Mouse (Mus musculus) hindbrain, embryonic 15.5 days (tissue): ENCODE data around the gene Wdr63. TPM values are rescaled to one million over a fixed set of nuclear protein-coding genes. Genes with fewer than 3 reads are reported as not detected.

Source experiments
- ATAC-seq: fragments of 200-750 bp; cut with Nextera tagmentation; 2 replicates; pipeline ENCODE4 v1.8.0; 2017; ENCODE audit warnings: low read depth, moderate number of reproducible peaks, moderate TSS enrichment; ENCODE audit not compliant: low FRiP score
- H3K27ac ChIP-seq: fragments of 300-500 bp; sonication (generic); replicated peaks from 2 replicates; pipeline ENCODE4 v1.5.1; 2015; ENCODE audit warnings: mild to moderate bottlenecking, inconsistent platforms
- H3K27me3 ChIP-seq: fragments of 300-500 bp; sonication (generic); 2 replicates; pipeline ENCODE4 v1.6.1; 2015; ENCODE audit warnings: control low read depth, inconsistent platforms
- H3K36me3 ChIP-seq: fragments of 300-500 bp; sonication (generic); 2 replicates; pipeline ENCODE4 v1.6.1; 2015; ENCODE audit warnings: control low read depth, inconsistent platforms
- H3K4me1 ChIP-seq: fragments of 300-500 bp; sonication (generic); replicated peaks from 2 replicates; pipeline ENCODE4 v1.6.1; 2015; ENCODE audit warnings: control low read depth, inconsistent platforms
- H3K4me2 ChIP-seq: fragments of 300-500 bp; sonication (generic); 2 replicates; pipeline ENCODE4 v1.6.1; 2015; ENCODE audit warnings: moderate library complexity, mild to moderate bottlenecking, inconsistent platforms
- H3K4me3 ChIP-seq: fragments of 300-500 bp; sonication (generic); 2 replicates; pipeline ENCODE4 v1.5.1; 2015; ENCODE audit warnings: mild to moderate bottlenecking, inconsistent platforms
- H3K9ac ChIP-seq: fragments of 300-500 bp; sonication (generic); 2 replicates; pipeline ENCODE4 v1.6.1; 2015; ENCODE audit warnings: inconsistent platforms
- H3K9me3 ChIP-seq: fragments of 300-500 bp; sonication (generic); 2 replicates; pipeline ENCODE4 v1.6.1; 2016; ENCODE audit warnings: control low read depth, inconsistent platforms
- WGBS: fragments of 180-500 bp; shearing (Covaris S2); methylation state at CpG from one replicate; pipeline ENCODE4 v1.1.7; 2015; 5-methylcytosine and 5-hydroxymethylcytosine counted together
- polyA plus RNA-seq: library from polyadenylated mRNA; unstranded; fragments of >200 nt; fragmentation: Nextera tagmentation; extraction: Ambion mirVana; gene quantifications from 2 replicates; pipeline ENCODE4 v1.2.1, GENCODE M21; 2015

Gene Wdr63
- polyA plus RNA-seq, 1 experiment from 2014 or later: 1.7 TPM

- Histone ChIP-seq H3K27ac (no peak overlapping the region), H3K36me3 (no peaks in the 10 kb centered on the region), H3K9me3 (no peaks in the 10 kb centered on the region), H3K4me2 (no peak overlapping the region), H3K9ac (no peak overlapping the region), H3K27me3 (0 out of 2 replicates have a peak, but pooled peaks cover 2% of the 10 kb centered on the region), H3K4me3 (no peak overlapping the region), H3K4me1 (peaks cover 9% of the 10 kb centered on the region)
- ATAC-seq: no peak
- 88% methylated on average over 14 of the region's 14 CpGs for WGBS
These were observed 114.3 kb downstream of the Wdr63 start for GRCm38 (mm10) chr3:145993481-145994201.

GRCm38 (mm10) chr3:145992796-145993195, 115.1 kb downstream of the Wdr63 start:
- ATAC-seq: no peak
- WGBS: 85% methylated on average over 10 of the region's 10 CpGs

GRCm38 (mm10) chr3:145991976-145992730, 115.8 kb downstream of the Wdr63 start:
- no peak overlapping the region for H3K9ac ChIP-seq
- no peaks in the 10 kb centered on the region for H3K36me3 ChIP-seq
- WGBS: 90% methylated on average over 10 of the region's 10 CpGs
- H3K27me3 ChIP-seq: 0 out of 2 replicates have a peak, but pooled peaks cover 2% of the 10 kb centered on the region
- ATAC-seq: no peak
- H3K9me3 ChIP-seq: no peaks in the 10 kb centered on the region
- H3K4me2 ChIP-seq: no peak overlapping the region
- no peak overlapping the region for H3K27ac ChIP-seq
- H3K4me3 ChIP-seq: no peak overlapping the region
- H3K4me1 ChIP-seq: peaks cover 21% of the 10 kb centered on the region

More at GRCm38 (mm10) chr3:145992796-145993195, 115.1 kb downstream of the Wdr63 start:
- Histone ChIP-seq H3K27ac (no peak overlapping the region), H3K9ac (no peak overlapping the region), H3K9me3 (no peaks in the 10 kb centered on the region), H3K27me3 (0 out of 2 replicates have a peak, but pooled peaks cover 2% of the 10 kb centered on the region), H3K4me3 (no peak overlapping the region), H3K4me1 (peaks cover 17% of the 10 kb centered on the region), H3K4me2 (no peak overlapping the region), H3K36me3 (no peaks in the 10 kb centered on the region)

- WGBS: 90% methylated on average over 13 of the region's 13 CpGs
- H3K9me3 ChIP-seq: no peaks in the 10 kb centered on the region
- no peak overlapping the region for H3K4me3 ChIP-seq
- peaks cover 21% of the 10 kb centered on the region for H3K4me1 ChIP-seq
- no peak overlapping the region for H3K4me2 ChIP-seq
- peaks cover 10% of the 10 kb centered on the region for H3K27me3 ChIP-seq
- no peak overlapping the region for H3K27ac ChIP-seq
- no peak overlapping the region for H3K9ac ChIP-seq
- ATAC-seq: no peak
- no peaks in the 10 kb centered on the region for H3K36me3 ChIP-seq
These were observed 116.8 kb downstream of the Wdr63 start for GRCm38 (mm10) chr3:145991130-145991529.

Other genes with a start within 250 kb of the Wdr63 start
- gene Bcl10, start 185.3 kb downstream of the Wdr63 start, polyA plus RNA-seq: 32.3 and 34.8 TPM in 2 replicates
- 81.0 and 84.4 TPM in 2 replicates for gene 2410004B18Rik, start 170.1 kb downstream of the Wdr63 start, polyA plus RNA-seq
- gene Syde2, start 120.3 kb downstream of the Wdr63 start, polyA plus RNA-seq: 0.34 and 0.54 TPM in 2 replicates
- 0.22 and 0.52 TPM in 2 replicates for gene Mcoln3, start 9.3 kb upstream of the Wdr63 start, polyA plus RNA-seq
- gene Mcoln2, start 41.7 kb upstream of the Wdr63 start, polyA plus RNA-seq: 0.27 and 0.28 TPM in 2 replicates
- gene Lpar3, start 112.8 kb upstream of the Wdr63 start, polyA plus RNA-seq: 0.49 TPM in 2 replicates